Mouse (Mus musculus) gonadal fat pad, adult 2 months (tissue): ENCODE data around the gene Sobp. TPM values are rescaled to one million over a fixed set of nuclear protein-coding genes. Genes with fewer than 3 reads are reported as not detected.
A peak's percentile ranks its signal among the peaks of the same experiment; 100 is the strongest.

ENCODE experiments used
- DNase-seq: peaks from one replicate; pipeline ENCODE4 v3.0.0-alpha.2; 2012; ENCODE audit warnings: low read depth
- polyA plus RNA-seq: library from polyadenylated mRNA; depleted of rRNA; stranded (reverse); fragments of >200 nt; gene quantifications from 2 replicates; pipeline ENCODE4 v1.2.3, GENCODE M21; 2012; rRNA removed

Gene Sobp
- polyA plus RNA-seq = 0.35 and 0.67 TPM in 2 replicates

DNA sequence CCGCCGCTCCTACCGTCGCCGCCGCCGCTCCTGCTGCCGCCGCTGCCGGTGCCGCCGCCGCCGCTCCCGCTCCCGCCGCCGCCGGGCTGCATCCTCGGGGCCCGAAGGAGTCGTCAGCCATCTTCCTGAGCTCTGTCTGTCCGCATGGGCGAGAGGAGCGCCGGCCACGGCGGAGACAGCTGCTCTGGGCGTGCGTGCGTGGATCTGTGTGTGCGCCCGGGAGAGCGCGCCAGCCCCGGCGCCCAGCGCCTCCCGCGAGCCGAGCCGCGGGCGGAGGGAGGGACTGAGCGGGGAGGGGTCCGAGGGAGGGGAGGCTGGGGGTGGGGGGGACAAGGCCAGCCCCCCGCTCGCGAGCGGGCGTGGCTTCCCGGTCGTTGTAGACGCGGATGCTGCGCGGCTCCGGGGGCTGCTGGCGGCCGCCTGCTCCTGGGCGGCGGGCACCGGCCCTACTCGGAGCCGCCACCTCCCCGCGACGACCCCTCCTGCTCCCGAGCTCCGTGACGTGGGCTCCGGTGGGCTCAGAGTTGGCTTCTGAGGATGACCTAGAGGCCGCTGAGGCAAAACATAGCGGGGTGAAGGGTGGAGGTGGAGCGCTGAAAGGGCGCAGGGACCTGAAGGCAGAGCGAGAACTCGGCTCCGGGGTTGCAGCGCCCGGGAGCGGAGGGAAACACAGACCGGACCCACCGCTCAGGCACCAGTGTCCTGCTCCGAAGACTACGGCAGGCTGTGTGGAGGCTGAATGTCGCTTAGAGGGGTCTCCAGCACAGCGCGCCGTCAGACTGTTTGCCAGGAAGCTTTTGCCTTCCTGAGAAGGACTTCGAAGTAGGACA, at the start of gene Sobp, which contains the start of gene 9030612E09Rik:
TSS of gene Sobp (minus strand) at position 205 of the 830 bp plus-strand sequence.
TSS of gene 9030612E09Rik (plus strand) at position 379 of the 830 bp plus-strand sequence.
- no peak for DNase-seq

DNA sequence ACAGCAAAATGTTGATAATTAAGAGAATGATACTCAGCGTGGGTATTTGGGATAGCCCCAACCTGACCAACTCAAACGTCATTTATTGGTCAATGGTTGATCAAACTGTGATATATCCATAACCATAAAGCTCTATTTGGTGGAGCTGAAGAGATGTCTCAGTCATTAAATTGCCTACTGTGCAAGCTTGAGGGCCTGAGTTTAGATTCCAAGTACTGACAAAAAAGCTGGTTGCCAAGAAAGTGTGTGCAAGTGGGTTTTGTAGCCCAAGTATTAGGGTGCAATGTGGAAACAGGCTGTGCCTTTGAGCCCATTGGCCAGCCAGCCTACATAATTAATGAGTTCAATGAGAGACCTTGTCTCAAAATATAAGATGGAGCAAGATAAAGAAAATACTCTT, 49.1 kb upstream of the Sobp start:
- peak; percentile 89 for DNase-seq

DNA sequence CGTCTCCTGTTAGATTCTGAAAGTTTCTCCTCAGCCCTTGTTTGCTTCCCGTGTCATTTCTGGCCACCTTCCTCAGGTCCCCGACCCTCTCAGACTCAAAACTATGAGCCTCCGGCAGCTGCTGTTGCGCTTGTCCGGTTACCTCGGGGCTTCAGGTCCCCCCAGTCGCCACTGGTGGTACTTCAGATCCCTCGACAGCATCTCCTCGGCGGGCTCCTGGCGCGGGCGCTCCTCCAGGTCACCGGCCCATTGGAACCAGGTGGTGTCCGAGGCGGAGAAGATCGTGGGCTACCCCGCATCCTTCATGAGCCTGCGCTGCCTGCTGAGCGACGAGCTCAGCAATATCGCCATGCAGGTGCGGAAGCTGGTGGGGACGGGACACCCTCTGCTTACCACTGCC, 47.3 kb upstream of the Sobp start:
- no peak for DNase-seq

DNA sequence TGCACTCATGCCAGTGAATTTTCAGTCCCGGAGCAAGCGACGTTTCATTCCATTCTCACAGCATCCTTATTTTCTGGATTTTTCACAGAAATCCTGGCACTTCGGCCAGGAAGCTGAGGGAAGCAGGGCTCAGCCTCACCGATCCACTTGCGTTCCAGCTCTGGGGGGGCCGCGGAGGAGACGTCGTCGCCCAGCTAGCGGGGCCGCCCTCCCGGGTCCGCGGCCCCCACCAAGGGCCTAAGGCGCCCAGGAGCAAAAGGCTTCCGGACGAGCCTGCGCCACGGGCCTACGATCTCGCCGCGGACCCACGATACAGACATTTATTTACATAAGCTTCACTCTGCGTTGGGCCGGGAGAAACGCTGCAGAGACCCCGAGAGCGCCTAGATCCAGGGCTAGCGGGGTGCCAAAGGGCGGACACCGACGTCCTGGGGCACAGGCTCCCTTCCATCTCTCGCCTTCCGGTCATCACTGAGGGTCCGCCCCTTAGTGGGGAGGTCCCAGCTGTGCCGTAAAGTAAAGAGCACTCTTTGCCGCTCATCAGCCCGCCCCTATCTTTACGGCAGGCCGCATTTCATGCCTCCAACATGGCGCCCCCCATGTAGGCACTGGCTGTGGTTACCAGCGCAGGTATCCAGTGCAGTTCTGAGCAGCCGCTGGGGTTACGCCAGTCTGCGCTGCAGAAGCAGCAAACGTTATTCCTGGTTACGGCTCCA, 46.7 kb upstream of the Sobp start, which contains the start of gene Pdss2:
TSS of gene Pdss2 (plus strand) at position 577 of the 716 bp plus-strand sequence.
- no peak for DNase-seq

DNA sequence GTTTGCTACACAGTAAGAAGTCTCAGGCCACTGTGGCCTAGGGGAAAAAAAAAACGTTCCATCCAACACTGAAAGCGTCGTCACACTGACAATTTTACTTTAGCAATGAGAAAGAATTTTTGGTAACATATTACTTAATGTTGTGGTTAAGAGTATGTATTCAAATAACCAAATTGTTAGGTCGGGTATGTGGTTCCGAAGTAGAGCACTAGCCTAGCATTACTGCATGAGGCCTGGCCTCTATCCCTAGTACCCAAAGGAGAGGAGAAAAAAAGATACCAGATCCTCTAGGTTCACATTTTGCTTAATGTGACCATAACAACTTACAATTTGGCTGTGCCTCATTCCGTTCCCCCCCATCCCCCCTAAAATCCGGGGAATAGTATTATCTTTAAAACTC, 46.1 kb upstream of the Sobp start:
- DNase-seq = no peak

DNA sequence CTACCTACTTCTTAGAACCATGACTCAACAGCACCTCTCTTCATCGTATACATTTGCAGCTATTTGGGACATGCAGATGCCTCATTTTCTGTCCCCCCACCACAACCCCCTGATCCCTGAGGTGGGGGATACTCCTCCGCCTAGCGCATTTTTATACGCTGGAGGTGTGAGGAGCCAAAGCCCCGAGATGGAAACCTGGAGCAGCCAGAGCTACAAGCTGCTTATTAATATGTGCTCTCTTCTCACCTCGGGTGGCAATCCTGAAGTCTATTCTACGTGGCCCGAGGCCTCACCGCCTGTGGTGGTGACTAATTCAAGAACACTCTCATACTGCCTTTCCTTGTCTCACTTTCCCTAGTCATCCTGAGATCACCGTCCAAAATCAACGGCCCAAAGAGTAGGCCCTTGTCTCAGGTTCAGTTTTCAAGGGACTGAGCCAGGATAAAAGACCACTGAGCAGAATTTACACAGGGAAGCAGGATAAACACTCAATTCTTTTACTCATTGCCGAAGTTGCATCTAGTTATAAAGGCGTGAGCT, 43.1 kb upstream of the Sobp start:
- DNase-seq = no peak

DNA sequence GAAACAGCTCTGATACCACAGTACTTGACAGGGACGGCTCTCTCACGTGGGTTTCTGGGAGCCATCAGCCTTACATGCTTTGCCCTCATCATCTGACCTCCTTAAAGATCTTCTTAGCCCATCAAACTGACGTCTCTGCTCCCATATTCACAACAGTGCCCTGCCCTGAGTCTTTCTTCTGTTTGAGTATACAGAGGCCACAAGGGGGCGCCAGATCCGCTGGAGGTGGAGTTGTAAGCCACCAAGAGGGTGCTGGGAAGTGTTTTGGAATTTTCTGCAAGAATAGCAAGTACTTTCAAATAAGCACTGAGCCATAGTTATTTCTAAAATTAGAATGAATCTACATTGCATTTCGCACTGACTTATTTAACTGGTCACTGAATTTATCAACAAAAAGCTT, 37.5 kb upstream of the Sobp start:
- DNase-seq = no peak

DNA sequence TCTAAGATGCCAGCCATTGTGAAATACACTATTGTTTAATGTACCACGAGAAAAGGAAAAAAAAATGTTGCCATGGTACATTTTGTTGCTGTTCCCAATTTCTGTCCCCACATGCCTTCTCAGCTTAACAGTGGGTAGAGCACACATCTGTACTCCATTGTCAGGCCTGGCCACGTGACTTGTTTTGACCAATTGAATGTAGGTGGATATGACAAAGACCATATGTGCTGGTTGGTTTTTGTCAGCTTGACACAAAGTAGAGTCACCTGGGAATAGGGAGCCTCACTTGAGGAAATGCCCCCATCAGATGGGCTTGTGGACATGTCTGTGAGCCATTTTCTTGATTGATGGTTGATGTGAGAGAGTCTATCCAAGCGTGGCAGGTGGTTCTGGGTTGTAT, 29.5 kb upstream of the Sobp start:
- DNase-seq = no peak

DNA sequence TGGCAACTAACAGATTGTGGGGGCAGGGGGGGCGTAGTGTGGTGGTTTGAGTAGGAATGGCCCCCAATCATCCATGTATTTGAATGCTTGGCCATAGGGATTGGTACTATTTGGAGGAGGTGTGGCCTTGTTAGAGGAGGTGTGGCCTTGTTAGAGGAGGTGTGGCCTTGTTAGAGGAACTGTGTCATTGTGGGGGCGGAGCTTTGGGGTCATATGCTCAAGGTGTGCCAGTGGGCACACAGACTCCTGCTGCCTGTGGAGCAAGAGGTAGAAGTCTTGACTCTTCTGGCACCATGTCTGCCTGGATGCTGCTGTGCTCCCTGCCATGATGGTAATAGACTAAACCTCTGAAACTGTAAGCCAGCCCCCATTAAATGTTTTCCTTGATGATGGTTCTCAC, 25.9 kb upstream of the Sobp start:
- DNase-seq = no peak

DNA sequence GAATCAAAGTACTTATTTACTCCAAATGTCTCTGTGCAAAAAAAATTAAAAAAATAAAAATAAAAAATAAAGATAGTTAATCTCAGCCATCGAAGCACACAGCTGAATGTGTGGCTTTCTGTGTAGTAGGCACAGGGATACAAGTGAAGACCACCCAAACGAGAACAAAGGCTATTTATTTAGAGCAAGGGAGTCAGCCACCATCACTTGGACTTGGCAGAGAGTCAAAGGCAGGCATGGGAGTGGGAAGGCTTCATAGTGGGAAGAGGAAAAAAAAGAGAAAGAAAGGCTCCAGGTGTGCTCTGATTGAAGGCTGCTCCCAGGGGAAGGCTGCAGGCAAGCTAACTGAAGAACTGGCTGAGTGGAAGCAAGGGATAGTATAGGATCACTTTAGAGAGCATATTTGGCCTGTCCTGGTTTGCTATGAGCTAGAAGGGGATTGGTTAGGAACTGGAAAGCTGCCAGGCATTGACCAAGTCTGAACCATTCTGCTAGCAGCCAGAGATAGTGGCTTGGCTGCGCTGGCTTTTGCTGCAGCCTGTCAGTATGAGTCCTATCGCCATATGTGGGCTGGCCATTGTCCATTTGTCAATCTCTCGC, 6.1 kb upstream of the Sobp start:
- DNase-seq = no peak

DNA sequence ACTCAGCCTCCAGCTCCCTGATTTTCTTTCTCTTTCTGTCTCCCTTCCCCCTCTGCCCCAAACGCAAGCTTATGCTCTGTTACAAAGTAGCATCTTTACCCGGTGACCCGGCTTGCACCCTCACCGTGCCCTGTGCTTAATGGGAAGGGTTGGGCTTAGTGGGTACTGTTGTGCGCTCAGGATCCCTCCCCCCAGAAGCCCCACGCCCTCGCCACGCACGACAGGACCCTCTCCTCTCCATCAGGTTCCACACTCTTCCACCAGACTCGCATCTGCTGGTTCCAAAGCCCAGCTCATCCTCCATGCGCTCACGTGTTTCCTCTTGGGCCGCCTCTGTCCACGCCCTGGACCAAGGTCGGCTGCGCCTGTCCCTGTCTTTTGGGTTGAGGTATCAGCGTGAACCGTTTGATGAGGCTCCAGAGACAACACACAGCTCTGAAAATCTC, 849 bp upstream of the Sobp start:
- DNase-seq = no peak

DNA sequence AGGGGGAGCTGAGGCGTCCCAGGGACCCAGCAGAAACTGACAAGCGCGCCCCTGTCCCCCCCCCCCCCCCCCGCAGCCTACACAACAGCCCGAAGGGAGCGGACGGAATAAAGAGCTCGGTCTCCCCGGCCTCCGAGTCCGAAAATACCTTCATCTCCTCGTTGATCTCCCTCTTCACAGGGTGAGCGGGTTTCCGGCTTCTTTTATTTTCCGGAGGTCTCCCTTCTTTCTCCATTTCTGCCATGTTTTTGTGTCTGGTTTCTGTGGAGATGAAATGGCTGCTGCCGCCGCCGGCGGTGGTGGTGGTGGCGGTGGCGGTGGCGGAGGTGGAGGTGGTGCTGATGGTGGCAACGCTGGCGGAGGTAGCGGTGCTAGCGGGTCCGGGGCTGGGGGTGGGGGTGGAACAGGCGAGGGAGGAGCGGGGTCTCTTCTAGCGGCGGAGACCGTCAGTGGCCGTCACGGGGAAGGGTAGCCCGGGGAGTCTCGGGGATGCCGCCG, 453 bp downstream of the Sobp start:
- no peak for DNase-seq

DNA sequence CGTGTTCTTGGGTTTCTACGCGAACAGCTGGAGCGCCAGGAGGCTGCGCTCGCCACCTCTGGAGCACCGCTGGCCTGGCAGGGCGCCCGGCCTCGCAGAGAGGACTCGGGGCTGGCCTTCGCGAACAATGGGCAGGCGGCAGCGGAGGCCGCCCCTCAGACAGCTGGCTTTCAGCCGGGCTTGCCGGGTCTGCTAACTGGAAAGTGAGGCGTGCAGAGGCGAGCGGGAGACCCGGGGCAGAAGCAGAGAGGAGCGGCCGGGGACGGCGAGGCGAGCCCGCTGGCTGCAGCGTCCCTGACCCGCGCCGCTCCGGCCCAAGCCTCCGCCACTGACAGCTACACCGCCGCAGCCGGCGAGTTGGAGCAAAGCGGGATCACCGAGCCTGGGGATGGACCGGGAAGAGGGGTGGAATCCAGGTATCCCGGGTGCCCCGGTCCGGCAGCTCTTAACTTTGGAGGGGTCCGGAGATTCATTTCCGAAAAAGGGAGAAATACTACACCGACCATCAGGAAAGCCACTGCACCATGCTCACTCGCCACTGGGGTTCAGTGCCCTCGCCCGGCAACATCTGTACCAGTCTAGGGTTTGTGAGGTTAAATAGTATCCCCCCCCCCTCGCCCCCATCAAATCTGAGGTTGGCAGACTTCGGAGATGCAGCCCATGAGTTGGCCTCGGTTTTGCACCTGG, 1.0 kb downstream of the Sobp start:
- DNase-seq = no peak

DNA sequence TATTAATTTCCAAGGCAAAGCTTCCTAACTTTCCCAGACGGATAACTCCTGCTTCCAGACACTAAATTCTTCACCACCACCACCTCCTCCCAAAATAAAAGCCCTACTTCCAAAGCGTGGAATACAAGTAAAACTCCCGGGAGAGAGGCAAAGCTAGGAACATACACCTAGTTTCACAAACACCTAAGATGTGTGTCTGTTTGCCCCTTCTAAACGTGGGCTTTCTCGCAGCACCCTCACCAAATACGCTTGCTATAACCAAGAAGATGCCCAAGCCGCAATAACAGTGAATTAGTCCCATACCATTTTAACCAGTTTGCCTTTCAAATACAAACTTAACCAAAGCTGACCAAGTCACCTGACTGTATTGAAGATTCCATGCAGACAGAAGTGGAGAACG, 1.8 kb downstream of the Sobp start:
- DNase-seq = no peak

DNA sequence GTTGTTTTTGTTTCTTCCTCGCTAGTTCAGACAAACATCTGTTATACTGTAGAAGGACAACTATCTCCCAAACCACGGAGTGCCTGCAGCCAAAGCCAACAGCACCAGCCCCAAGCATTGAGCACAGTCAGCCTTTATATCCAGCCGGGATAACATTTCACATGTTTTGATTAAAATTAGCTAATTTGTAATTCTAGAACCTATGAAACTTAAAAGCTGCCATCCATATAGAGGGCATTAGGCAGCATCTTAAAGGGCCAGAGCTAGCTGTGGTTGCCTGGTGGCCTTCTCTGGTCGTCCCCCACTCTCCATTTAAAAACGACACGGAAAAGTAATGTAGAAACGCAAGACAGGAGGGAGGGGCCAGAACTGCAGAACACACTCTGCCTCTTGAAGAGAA, 2.3 kb downstream of the Sobp start:
- DNase-seq = no peak

DNA sequence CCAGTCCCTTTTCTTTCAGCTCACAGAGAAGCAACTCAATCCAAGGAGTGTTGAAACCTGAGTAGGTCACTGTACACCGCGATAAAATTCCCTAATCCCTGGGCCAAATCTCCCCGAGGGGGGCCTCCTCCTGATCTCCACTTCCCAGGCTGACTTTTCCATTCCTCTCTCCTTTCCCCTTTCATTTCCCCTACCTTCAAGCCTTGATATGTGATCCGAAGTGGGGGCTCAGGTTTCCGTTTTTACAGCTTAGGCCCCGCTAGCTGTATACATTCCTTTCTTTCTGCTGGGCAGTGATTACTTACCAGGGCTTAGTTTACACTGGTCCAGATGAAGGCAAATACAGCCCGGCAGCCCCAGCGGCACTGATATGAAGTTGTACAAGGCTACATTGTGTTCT, 3.2 kb downstream of the Sobp start:
- DNase-seq = no peak

DNA sequence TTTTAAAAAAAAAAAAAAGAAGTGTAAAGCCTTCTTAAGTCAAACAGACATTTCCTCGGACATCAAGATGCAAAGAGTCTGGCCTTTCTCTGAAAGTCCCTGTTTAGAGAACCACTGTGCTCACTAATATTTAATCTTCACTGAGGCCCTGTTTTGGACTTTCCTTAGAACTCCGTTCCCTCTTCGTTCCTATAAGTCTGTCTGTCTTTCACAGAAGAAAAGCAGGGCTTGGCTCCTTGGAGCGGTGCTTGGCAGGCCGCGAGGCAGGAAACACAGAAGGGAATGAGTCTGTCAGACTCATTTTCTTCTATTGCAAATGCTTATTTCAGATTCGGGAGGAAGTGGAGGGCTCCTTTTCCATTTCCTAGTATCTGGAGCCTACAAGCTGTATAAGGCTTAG, 5.5 kb downstream of the Sobp start:
- no peak for DNase-seq

DNA sequence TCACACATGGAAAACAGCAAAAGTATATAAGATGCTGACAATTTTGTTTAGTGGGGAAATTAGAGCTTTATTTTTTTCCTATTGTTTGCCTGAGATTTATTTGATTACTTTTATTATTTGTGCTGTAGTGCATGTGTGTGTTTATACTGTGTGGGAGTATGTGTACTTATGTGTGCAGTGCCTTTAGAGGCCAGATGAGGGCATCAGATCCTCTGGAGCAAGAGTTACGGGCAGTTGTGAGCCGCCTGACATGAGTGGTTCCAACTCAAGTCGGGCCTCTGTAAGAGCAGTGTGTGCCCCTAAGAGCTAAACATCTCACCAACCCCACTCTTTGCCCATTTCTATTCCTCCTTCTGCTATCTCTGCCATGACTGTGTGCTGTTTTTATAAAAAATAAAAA, 7.5 kb downstream of the Sobp start:
- DNase-seq = no peak

DNA sequence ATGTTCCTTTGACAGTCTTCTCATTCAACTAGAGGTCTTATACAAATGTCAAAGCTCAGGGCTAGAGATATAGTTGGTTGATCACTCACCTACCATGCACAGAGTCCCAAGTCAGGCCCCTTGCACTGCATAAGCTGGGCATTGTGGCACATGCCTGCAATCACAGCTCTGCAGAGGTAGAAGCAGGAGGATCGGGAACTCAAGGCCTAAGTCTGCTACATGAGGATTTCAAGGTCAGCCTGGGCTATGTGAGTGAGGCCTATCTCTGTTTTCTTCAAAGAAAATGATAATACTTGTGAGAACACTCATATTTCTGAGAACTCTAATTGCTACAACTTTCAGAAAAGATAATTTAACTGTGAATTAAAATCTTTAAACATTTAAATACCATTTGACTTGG, 8.2 kb downstream of the Sobp start:
- DNase-seq = no peak

DNA sequence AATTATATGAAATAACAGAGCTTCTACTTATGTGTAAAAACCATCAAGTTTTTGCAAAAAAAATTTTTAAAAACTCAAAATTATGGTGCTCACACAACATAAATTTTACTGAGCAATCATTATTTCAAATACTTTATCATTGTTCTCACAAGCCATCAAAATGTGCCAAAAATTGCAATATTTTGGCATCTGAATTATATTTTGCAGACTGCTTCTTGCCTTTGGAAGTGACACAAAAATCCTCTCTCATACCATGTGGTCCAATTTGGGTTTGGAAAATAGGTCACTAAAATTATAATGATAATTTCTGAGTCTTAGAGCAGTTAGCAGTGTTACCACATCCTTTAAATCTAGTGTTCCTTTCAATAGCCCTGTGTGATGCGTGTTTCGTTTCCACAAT, 9.9 kb downstream of the Sobp start:
- no peak for DNase-seq

DNA sequence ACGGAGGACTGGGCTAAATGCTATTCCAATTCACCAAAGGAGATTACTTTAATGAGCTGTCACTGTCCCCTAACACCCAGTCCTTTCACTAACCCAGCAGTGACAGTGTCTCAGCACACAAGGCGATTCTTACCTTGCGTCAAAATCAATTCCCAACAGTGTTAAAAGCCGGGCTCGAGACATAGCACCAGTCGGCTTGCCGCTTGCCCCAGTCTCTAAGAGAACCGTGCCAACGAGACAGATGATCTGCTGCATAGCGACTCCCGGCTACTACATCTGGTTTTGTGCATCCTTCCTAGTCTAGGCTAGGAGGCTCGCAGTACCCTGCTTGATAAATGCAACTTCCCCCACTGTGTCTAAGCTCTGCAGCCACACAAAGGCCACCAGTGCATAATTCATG, 12.0 kb downstream of the Sobp start:
- DNase-seq = no peak

DNA sequence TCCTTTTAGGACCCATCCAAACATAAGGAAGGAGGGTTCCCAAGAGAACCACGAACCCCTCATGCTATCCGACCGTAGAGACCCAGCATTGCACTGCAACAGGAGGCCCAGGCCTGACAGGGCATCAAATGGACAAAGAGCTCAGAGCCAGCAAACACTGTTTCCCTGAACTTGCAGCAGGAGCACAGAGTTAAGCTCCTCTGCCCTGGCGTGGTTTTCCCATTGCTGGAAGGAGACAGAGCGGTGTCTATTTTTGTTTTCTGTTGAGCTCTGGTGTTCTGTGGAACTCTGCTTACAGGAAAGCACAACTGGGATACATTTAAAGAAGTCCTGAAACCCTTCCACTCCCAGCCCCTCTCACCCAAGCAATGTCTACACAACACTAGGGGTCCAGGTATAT, 15.0 kb downstream of the Sobp start:
- DNase-seq = no peak
